In the genomic region with DNA sequence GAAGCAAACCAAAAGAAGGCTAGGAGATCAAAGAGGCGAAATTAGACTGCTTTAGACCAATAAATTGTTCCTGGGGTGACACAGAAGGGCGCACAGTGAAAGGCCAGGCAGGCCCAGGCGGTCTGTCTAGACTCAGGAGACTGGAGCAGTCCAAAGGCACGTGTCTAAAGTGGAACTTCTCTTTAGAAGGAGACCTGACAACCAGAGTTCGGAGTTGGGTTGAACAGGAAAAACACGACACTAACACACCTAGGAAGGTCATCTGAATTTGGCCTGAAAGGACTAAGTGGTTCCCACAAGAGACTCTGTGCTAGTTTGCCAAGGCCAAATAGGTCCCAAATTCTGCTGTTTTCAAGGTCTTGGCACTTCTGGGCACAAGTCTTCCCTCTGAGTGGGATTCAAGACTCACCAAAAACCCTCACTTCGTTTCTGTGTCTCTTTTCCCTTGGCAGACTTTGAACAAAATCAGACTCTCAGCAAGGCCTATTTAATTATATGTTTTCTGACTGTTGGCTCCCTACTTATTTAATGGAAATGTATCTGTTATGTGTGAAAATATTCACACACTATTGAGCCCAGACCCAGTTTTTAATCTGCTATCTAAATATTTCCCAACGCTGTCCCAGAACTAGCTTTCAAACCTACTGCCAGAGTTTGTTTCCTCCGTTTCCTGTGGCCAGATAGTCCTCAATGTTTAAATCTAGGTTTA, we compare ENCODE assay signal across 15 mouse cellular contexts. TPM values are rescaled to one million over a fixed set of nuclear protein-coding genes. Genes with fewer than 3 reads are reported as not detected.
DNase-seq lines count a peak whose midpoint lies in the region; ATAC-seq and TF ChIP-seq lines count a peak whose summit lies in the region.
"Had no signal": no experiment of that assay in that cellular context is flagged by ENCODE, and none has a peak within 500 bp of the region (broad histone marks: within the 10 kb centered on the region; RNA-seq: fewer than 3 reads in every experiment).

No protein-coding gene starts in this region.

- WGBS in intestine, embryonic 15.5 days, result 51% methylated on average over 9 of the region's 9 CpGs
- 57% methylated on average over 9 of the region's 9 CpGs for WGBS in intestine, postnatal 0 days
- WGBS in kidney, postnatal 0 days, result 39% methylated on average over 9 of the region's 9 CpGs
- 16% methylated on average over 9 of the region's 9 CpGs for WGBS in forebrain, embryonic 14.5 days

- peaks cover 91% of the 10 kb centered on the region for H3K27me3 ChIP-seq in intestine, embryonic 15.5 days (replicated peaks)
- peaks cover 95% of the 10 kb centered on the region for H3K27me3 ChIP-seq in intestine, postnatal 0 days (replicated peaks; ENCODE audit: control insufficient read depth, insufficient read depth, low read length)
- no peaks in the 10 kb centered on the region for H3K27me3 ChIP-seq in kidney, postnatal 0 days (ENCODE audit: insufficient read depth, low read length)
- H3K27me3 ChIP-seq in myocyte (ENCODE audit: control insufficient read depth, insufficient read depth, insufficient read length), result no peaks in the 10 kb centered on the region
- H3K27me3 ChIP-seq in forebrain, embryonic 14.5 days (replicated peaks; ENCODE audit: control insufficient read depth, insufficient read depth, low read length), result peaks cover 100% of the 10 kb centered on the region

- H3K79me2 ChIP-seq in myocyte (ENCODE audit: control insufficient read depth, insufficient read depth), result peaks cover 35% of the 10 kb centered on the region

- TF ChIP-seq CTCF in intestine, postnatal 0 days (IDR thresholded peaks at IDR 0.05; ENCODE audit: low read depth), result no peak
- no peak for TF ChIP-seq CTCF in kidney, postnatal 0 days (IDR thresholded peaks at IDR 0.05; ENCODE audit: low read depth)

- H3K4me3 ChIP-seq in intestine, embryonic 15.5 days (replicated peaks), result no peak overlapping the region
- H3K4me3 ChIP-seq in intestine, postnatal 0 days (ENCODE audit: low read depth, low read length), result no peak overlapping the region
- H3K4me3 ChIP-seq in kidney, postnatal 0 days (replicated peaks; ENCODE audit: low read depth, low read length), result peak overlapping the region; percentile 85
- peak overlapping the region; percentile 89 for H3K4me3 ChIP-seq in myocyte
- H3K4me3 ChIP-seq in forebrain, embryonic 14.5 days (ENCODE audit: low read depth, low read length), result no peak overlapping the region
- H3K4me3 ChIP-seq: hindbrain, embryonic 10.5 days had no signal

- H3K4me1 ChIP-seq in intestine, embryonic 15.5 days (replicated peaks), result peaks cover 18% of the 10 kb centered on the region
- H3K4me1 ChIP-seq in intestine, postnatal 0 days (replicated peaks; ENCODE audit: control insufficient read depth, insufficient read depth, low read length), result no peaks in the 10 kb centered on the region; the same call in 1 of the 2 replicates
- peaks cover 41% of the 10 kb centered on the region for H3K4me1 ChIP-seq in kidney, postnatal 0 days (replicated peaks; ENCODE audit: insufficient read depth, low read length)
- peaks cover 9% of the 10 kb centered on the region for H3K4me1 ChIP-seq in forebrain, embryonic 14.5 days (ENCODE audit: control insufficient read depth, insufficient read depth, low read length)

- H3K9me3 ChIP-seq in intestine, embryonic 15.5 days, result no peaks in the 10 kb centered on the region
- no peaks in the 10 kb centered on the region for H3K9me3 ChIP-seq in intestine, postnatal 0 days (ENCODE audit: control insufficient read depth)
- H3K9me3 ChIP-seq in kidney, postnatal 0 days (replicated peaks; ENCODE audit: low read length), result no peaks in the 10 kb centered on the region
- no peaks in the 10 kb centered on the region for H3K9me3 ChIP-seq in forebrain, embryonic 14.5 days (replicated peaks; ENCODE audit: control insufficient read depth, low read length)
- H3K9me3 ChIP-seq: hindbrain, embryonic 10.5 days had no signal

- H3ac ChIP-seq in myocyte (ENCODE audit: control insufficient read depth, insufficient read length), result no peak overlapping the region

- peak; percentile 20 for DNase-seq in induced T-regulatory cell, adult 2 months (ENCODE audit: low read depth)
- DNase-seq in kidney, postnatal 0 days (ENCODE audit: low spot score), result no peak
- DNase-seq in gastrocnemius, adult 8-10 months (ENCODE audit: low spot score in 2 of 2), result no peak
- no peak for DNase-seq in forebrain, embryonic 14.5 days (ENCODE audit: low spot score)
- DNase-seq: cerebellum, adult 11 months; lung, adult 2 months; thymus, postnatal 4 days had no signal

- H3K36me3 ChIP-seq in intestine, embryonic 15.5 days, result no peaks in the 10 kb centered on the region
- no peaks in the 10 kb centered on the region for H3K36me3 ChIP-seq in intestine, postnatal 0 days (ENCODE audit: control insufficient read depth, insufficient read depth)
- 0 out of 2 replicates have a peak, but pooled peaks cover 6% of the 10 kb centered on the region for H3K36me3 ChIP-seq in kidney, postnatal 0 days (ENCODE audit: insufficient read depth, low read length)
- H3K36me3 ChIP-seq in myocyte (ENCODE audit: control insufficient read depth, insufficient read depth), result no peaks in the 10 kb centered on the region
- no peaks in the 10 kb centered on the region for H3K36me3 ChIP-seq in forebrain, embryonic 14.5 days (ENCODE audit: control insufficient read depth, insufficient read depth, low read length)
- H3K36me3 ChIP-seq: hindbrain, embryonic 10.5 days had no signal

- no peak overlapping the region for H3K9ac ChIP-seq in intestine, embryonic 15.5 days
- H3K9ac ChIP-seq in intestine, postnatal 0 days (ENCODE audit: low read depth, low read length), result no peak overlapping the region
- peak overlapping the region; percentile 73 for H3K9ac ChIP-seq in kidney, postnatal 0 days (ENCODE audit: low read depth, low read length)
- no peak overlapping the region for H3K9ac ChIP-seq in forebrain, embryonic 14.5 days (ENCODE audit: low read length)

- H3K4me2 ChIP-seq in intestine, embryonic 15.5 days (replicated peaks), result peak overlapping the region; percentile 22; the same call in 1 of the 2 replicates
- no peak overlapping the region; the same call in 1 of the 2 replicates for H3K4me2 ChIP-seq in intestine, postnatal 0 days (replicated peaks; ENCODE audit: low read depth)
- peak overlapping the region; percentile 89 for H3K4me2 ChIP-seq in kidney, postnatal 0 days (ENCODE audit: low read length)
- H3K4me2 ChIP-seq in myocyte (ENCODE audit: low read depth), result peak overlapping the region; percentile 88
- no peak overlapping the region for H3K4me2 ChIP-seq in forebrain, embryonic 14.5 days (ENCODE audit: low read length)
- H3K4me2 ChIP-seq: heart, embryonic 11.5 days had no signal

- no peak for TF ChIP-seq POLR2A in myocyte (IDR thresholded peaks at IDR 0.05; ENCODE audit: insufficient read length, low read depth)

- H3K27ac ChIP-seq in intestine, embryonic 15.5 days, result no peak overlapping the region
- no peak overlapping the region for H3K27ac ChIP-seq in intestine, postnatal 0 days (ENCODE audit: low read depth, low read length)
- peak overlapping the region; percentile 96 for H3K27ac ChIP-seq in kidney, postnatal 0 days
- no peak overlapping the region for H3K27ac ChIP-seq in forebrain, embryonic 14.5 days (ENCODE audit: low read depth, low read length)
- H3K27ac ChIP-seq: hindbrain, embryonic 10.5 days had no signal

- no peak for ATAC-seq in intestine, embryonic 15.5 days
- no peak for ATAC-seq in intestine, postnatal 0 days
- ATAC-seq in kidney, postnatal 0 days (replicated peaks; ENCODE audit: low FRiP score, low read depth), result no peak
- ATAC-seq in frontal cortex, adult (ENCODE audit: low TSS enrichment), result no peak
- no peak for ATAC-seq in forebrain, embryonic 14.5 days

RNA-seq across cellular contexts. Expression of a gene that starts 2.3 kb away (rescaled TPM):
- 7.5 and 9.4 TPM in 2 replicates for polyA plus RNA-seq in intestine, embryonic 15.5 days (2015; fragmentation: Nextera tagmentation; extraction: Ambion mirVana)
- 5.6 and 6.2 TPM in 2 replicates for polyA plus RNA-seq in intestine, postnatal 0 days (2015; fragmentation: Nextera tagmentation; extraction: Ambion mirVana)
- 29.7 and 31.7 TPM in 2 replicates for polyA plus RNA-seq in kidney, postnatal 0 days (2015; fragmentation: Nextera tagmentation; extraction: Ambion mirVana)
- polyA plus RNA-seq in myocyte (2012; fragmentation: generic; extraction: Trizol), result 11.9 TPM
- total RNA-seq in gastrocnemius, adult 8-10 months (2022), result 1 to 10 TPM; 4.7 to 5.9 (median 5.4) TPM
- polyA plus RNA-seq in forebrain, embryonic 14.5 days (2014; fragmentation: Nextera tagmentation; extraction: Ambion mirVana), result not detected in 2 replicates
- total RNA-seq: MEL had no signal
- polyA plus RNA-seq: hindbrain, embryonic 10.5 days had no signal

RNA-seq across cellular contexts. Expression of a gene that starts 6.2 kb away (rescaled TPM):
- polyA plus RNA-seq in intestine, embryonic 15.5 days (2015; fragmentation: Nextera tagmentation; extraction: Ambion mirVana), result not detected in 2 replicates
- polyA plus RNA-seq in intestine, postnatal 0 days (2015; fragmentation: Nextera tagmentation; extraction: Ambion mirVana), result not detected in 2 replicates
- polyA plus RNA-seq in kidney, postnatal 0 days (2015; fragmentation: Nextera tagmentation; extraction: Ambion mirVana), result 0.66 and 2.1 TPM in 2 replicates
- 0.52 TPM for polyA plus RNA-seq in myocyte (2012; fragmentation: generic; extraction: Trizol)
- under 1 TPM; 0.36 to 0.80 (median 0.51) TPM for total RNA-seq in gastrocnemius, adult 8-10 months (2022)
- not detected in 2 replicates for polyA plus RNA-seq in forebrain, embryonic 14.5 days (2014; fragmentation: Nextera tagmentation; extraction: Ambion mirVana)
- total RNA-seq: layer of hippocampus, adult 18-20 months; MEL had no signal
- polyA plus RNA-seq: heart, embryonic 11.5 days; hindbrain, embryonic 10.5 days had no signal

RNA-seq across cellular contexts. Expression of a gene that starts 6.3 kb away (rescaled TPM):
- 5.8 and 6.2 TPM in 2 replicates for polyA plus RNA-seq in intestine, embryonic 15.5 days (2015; fragmentation: Nextera tagmentation; extraction: Ambion mirVana)
- polyA plus RNA-seq in intestine, postnatal 0 days (2015; fragmentation: Nextera tagmentation; extraction: Ambion mirVana), result 3.4 and 3.6 TPM in 2 replicates
- polyA plus RNA-seq in kidney, postnatal 0 days (2015; fragmentation: Nextera tagmentation; extraction: Ambion mirVana), result 4.8 and 6.0 TPM in 2 replicates
- polyA plus RNA-seq in myocyte (2012; fragmentation: generic; extraction: Trizol), result 1.0 TPM
- total RNA-seq in gastrocnemius, adult 8-10 months (2022), result 1 to 10 TPM; 1.3 to 2.9 (median 2.0) TPM
- not detected in 2 replicates for polyA plus RNA-seq in forebrain, embryonic 14.5 days (2014; fragmentation: Nextera tagmentation; extraction: Ambion mirVana)
- total RNA-seq: layer of hippocampus, adult 18-20 months; MEL had no signal

RNA-seq across cellular contexts. Expression of a gene that starts 10.9 kb away (rescaled TPM):
- 2.2 and 2.3 TPM in 2 replicates for polyA plus RNA-seq in intestine, embryonic 15.5 days (2015; fragmentation: Nextera tagmentation; extraction: Ambion mirVana)
- polyA plus RNA-seq in intestine, postnatal 0 days (2015; fragmentation: Nextera tagmentation; extraction: Ambion mirVana), result 0.76 and 0.81 TPM in 2 replicates
- 2.8 and 3.0 TPM in 2 replicates for polyA plus RNA-seq in kidney, postnatal 0 days (2015; fragmentation: Nextera tagmentation; extraction: Ambion mirVana)
- polyA plus RNA-seq in myocyte (2012; fragmentation: generic; extraction: Trizol), result 0.88 TPM
- total RNA-seq in gastrocnemius, adult 8-10 months (2022), result 1 to 10 TPM in 2 of 4 experiments, under 1 TPM in 2; 0.45 to 2.3 (median 1.2) TPM
- polyA plus RNA-seq in forebrain, embryonic 14.5 days (2014; fragmentation: Nextera tagmentation; extraction: Ambion mirVana), result not detected in 2 replicates
- total RNA-seq: layer of hippocampus, adult 18-20 months; MEL had no signal
- polyA plus RNA-seq: heart, embryonic 11.5 days; hindbrain, embryonic 10.5 days had no signal

RNA-seq across cellular contexts. Expression of a gene that starts 11.5 kb away (rescaled TPM):
- polyA plus RNA-seq in intestine, embryonic 15.5 days (2015; fragmentation: Nextera tagmentation; extraction: Ambion mirVana), result 5.3 and 6.3 TPM in 2 replicates
- 1.1 and 3.0 TPM in 2 replicates for polyA plus RNA-seq in intestine, postnatal 0 days (2015; fragmentation: Nextera tagmentation; extraction: Ambion mirVana)
- polyA plus RNA-seq in kidney, postnatal 0 days (2015; fragmentation: Nextera tagmentation; extraction: Ambion mirVana), result 57.3 and 57.8 TPM in 2 replicates
- polyA plus RNA-seq in myocyte (2012; fragmentation: generic; extraction: Trizol), result 17.7 TPM
- total RNA-seq in gastrocnemius, adult 8-10 months (2022), result 1 to 10 TPM; 5.2 to 8.3 (median 7.5) TPM
- polyA plus RNA-seq in forebrain, embryonic 14.5 days (2014; fragmentation: Nextera tagmentation; extraction: Ambion mirVana), result not detected in 2 replicates
- total RNA-seq: layer of hippocampus, adult 18-20 months; MEL had no signal
- polyA plus RNA-seq: hindbrain, embryonic 10.5 days; lung, adult 2 months had no signal

Comparison
In these comparisons a context has a peak if more than half of its experiments do, and no peak if none do; other contexts are left out.
1. H3K4me2 ChIP-seq: peak in intestine, embryonic 15.5 days (single experiment), kidney, postnatal 0 days (single experiment) and myocyte (single experiment); none in intestine, postnatal 0 days (single experiment) and forebrain, embryonic 14.5 days (single experiment).
2. H3K4me3 ChIP-seq: peak in kidney, postnatal 0 days (single experiment) and myocyte (single experiment); none in intestine, embryonic 15.5 days (single experiment), intestine, postnatal 0 days (single experiment) and forebrain, embryonic 14.5 days (single experiment).